Mouse (Mus musculus) embryonic facial prominence, embryonic 11.5 days (tissue): ENCODE measurements at regions not wholly inside any gene's neighbourhood (a gene's known extent, or its start where the extent isn't known, plus 50 kb on each side); places are given as distances from the start of the nearest gene placed in this dataset.

Experiments
- ATAC-seq: fragments of 200-750 bp; cut with Nextera tagmentation; replicated peaks from 2 replicates; pipeline ENCODE4 v1.8.0; 2017; ENCODE audit warnings: low read depth; ENCODE audit not compliant: insufficient number of reproducible peaks, low FRiP score, low TSS enrichment
- DNase-seq: peaks from one replicate; pipeline ENCODE4 v3.0.0-alpha.2; 2015; ENCODE audit warnings: low spot score
- H3K27ac ChIP-seq: fragments of 300-500 bp; sonication (generic); replicated peaks from 2 replicates; pipeline ENCODE4 v1.5.1; 2014; ENCODE audit warnings: mild to moderate bottlenecking, low read depth, low read length, control low read depth
- H3K27me3 ChIP-seq: fragments of 300-500 bp; sonication (generic); 2 replicates; pipeline ENCODE4 v1.6.1; 2014; ENCODE audit warnings: mild to moderate bottlenecking, low read length, moderate library complexity, mixed read lengths; ENCODE audit not compliant: control insufficient read depth, insufficient read depth
- H3K36me3 ChIP-seq: fragments of 300-500 bp; sonication (generic); replicated peaks from 2 replicates; pipeline ENCODE4 v1.6.1; 2014; ENCODE audit warnings: low read depth, mild to moderate bottlenecking, low read length, moderate library complexity, mixed read lengths; ENCODE audit not compliant: control insufficient read depth, insufficient read depth
- H3K4me1 ChIP-seq: fragments of 300-500 bp; sonication (generic); 2 replicates; pipeline ENCODE4 v1.6.1; 2014; ENCODE audit warnings: low read length, mixed read lengths; ENCODE audit not compliant: control insufficient read depth, insufficient read depth
- H3K4me2 ChIP-seq: fragments of 300-500 bp; sonication (generic); 2 replicates; pipeline ENCODE4 v1.6.1; 2014; ENCODE audit warnings: low read depth, mild to moderate bottlenecking, control low read depth, low read length, moderate library complexity
- H3K4me3 ChIP-seq: fragments of 300-500 bp; sonication (generic); 2 replicates; pipeline ENCODE4 v1.5.1; 2014; ENCODE audit warnings: low read depth, low read length, control low read depth
- H3K9ac ChIP-seq: fragments of 300-500 bp; sonication (generic); replicated peaks from 2 replicates; pipeline ENCODE4 v1.6.1; 2014; ENCODE audit warnings: mild to moderate bottlenecking, control low read depth, low read length
- H3K9me3 ChIP-seq: fragments of 300-500 bp; sonication (generic); replicated peaks from 2 replicates; pipeline ENCODE4 v1.6.1; 2016; ENCODE audit warnings: mild to moderate bottlenecking, low read length, inconsistent platforms, mixed read lengths; ENCODE audit not compliant: control insufficient read depth
- WGBS: fragments of 180-500 bp; shearing (Covaris S2); extraction: QIAGEN DNeasy Blood & Tissue Kit; methylation state at CpG from one replicate; pipeline ENCODE4 v1.1.7; 2014; 5-methylcytosine and 5-hydroxymethylcytosine counted together

- Histone ChIP-seq H3K27ac (no peak overlapping the region), H3K4me3 (no peak overlapping the region), H3K27me3 (no peaks in the 10 kb centered on the region), H3K4me1 (no peaks in the 10 kb centered on the region), H3K36me3 (no peaks in the 10 kb centered on the region), H3K9ac (no peak overlapping the region), H3K9me3 (no peaks in the 10 kb centered on the region), H3K4me2 (no peak overlapping the region)
- ATAC-seq, result no peak
- 48% methylated on average over 2 of the region's 2 CpGs for WGBS
- no peak for DNase-seq
Observed at GRCm38 (mm10) chr6:99932923-99933322, 206.7 kb upstream of the Prok2 start.

DNA sequence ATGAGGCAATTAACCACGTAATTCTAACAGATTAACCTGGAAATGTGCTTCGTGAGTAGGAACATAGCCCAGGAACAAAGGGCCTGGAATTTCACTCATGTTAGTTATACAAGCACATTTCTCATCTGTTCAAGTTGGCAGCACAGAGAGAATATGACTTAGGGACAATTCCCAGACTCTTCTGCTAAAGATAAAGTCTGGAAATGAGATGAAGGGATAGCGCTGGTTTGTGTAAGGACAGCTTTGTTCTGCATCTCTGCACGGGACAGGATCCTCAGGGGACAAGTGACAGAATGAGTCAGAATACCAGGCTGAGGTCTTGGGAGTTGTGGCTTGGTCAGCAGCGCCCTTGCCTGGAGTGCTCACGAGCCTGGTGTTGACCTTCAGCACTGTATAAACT, 206.2 kb upstream of the Prok2 start:
- Histone ChIP-seq H3K9ac (no peak overlapping the region), H3K4me1 (no peaks in the 10 kb centered on the region), H3K4me2 (no peak overlapping the region), H3K36me3 (no peaks in the 10 kb centered on the region), H3K4me3 (no peak overlapping the region), H3K27me3 (no peaks in the 10 kb centered on the region), H3K9me3 (no peaks in the 10 kb centered on the region), H3K27ac (no peak overlapping the region)
- WGBS, result 67% methylated on average over 6 of the region's 6 CpGs
- ATAC-seq (no peak), DNase-seq (no peak)

GRCm38 (mm10) chr6:99931588-99931987, 205.4 kb upstream of the Prok2 start:
- 85% methylated on average over 4 of the region's 4 CpGs for WGBS
- Histone ChIP-seq H3K27ac (no peak overlapping the region), H3K4me2 (no peak overlapping the region)

DNA sequence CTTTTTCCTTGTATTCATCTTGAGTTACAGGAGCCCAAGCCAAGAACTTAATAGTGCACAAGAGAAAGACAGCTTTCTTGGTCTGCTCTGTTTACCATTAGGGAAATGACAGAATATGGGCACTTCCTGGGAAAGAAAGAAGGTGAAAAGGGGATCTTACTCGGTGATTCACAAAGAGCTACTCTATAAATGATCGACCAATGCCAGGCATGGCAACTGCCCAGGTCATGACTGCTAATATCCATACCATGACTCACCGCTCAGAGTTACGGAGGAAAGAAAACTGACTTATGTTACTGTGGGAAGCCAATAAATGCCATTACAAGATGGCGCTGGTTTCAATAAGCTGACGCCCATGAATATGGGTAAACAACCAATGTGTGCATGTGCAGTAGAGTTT, 204.1 kb upstream of the Prok2 start:
- no peak for ATAC-seq
- H3K4me1 ChIP-seq, result no peaks in the 10 kb centered on the region
- H3K27ac ChIP-seq, result no peak overlapping the region
- no peak overlapping the region for H3K4me3 ChIP-seq
- 96% methylated on average over 6 of the region's 6 CpGs for WGBS
- H3K27me3 ChIP-seq, result no peaks in the 10 kb centered on the region
- no peaks in the 10 kb centered on the region for H3K36me3 ChIP-seq
- DNase-seq, result no peak
- no peak overlapping the region for H3K4me2 ChIP-seq
- no peak overlapping the region for H3K9ac ChIP-seq
- H3K9me3 ChIP-seq, result no peaks in the 10 kb centered on the region

More at GRCm38 (mm10) chr6:99931588-99931987, 205.4 kb upstream of the Prok2 start:
- Histone ChIP-seq H3K4me1 (no peaks in the 10 kb centered on the region), H3K9ac (no peak overlapping the region), H3K9me3 (no peaks in the 10 kb centered on the region), H3K27me3 (no peaks in the 10 kb centered on the region), H3K36me3 (no peaks in the 10 kb centered on the region), H3K4me3 (no peak overlapping the region)
- ATAC-seq (no peak), DNase-seq (no peak)

- Histone ChIP-seq H3K9ac (no peak overlapping the region), H3K27me3 (no peaks in the 10 kb centered on the region), H3K36me3 (no peaks in the 10 kb centered on the region), H3K4me3 (no peak overlapping the region), H3K9me3 (no peaks in the 10 kb centered on the region), H3K27ac (no peak overlapping the region), H3K4me1 (no peaks in the 10 kb centered on the region), H3K4me2 (no peak overlapping the region)
- ATAC-seq, result no peak
- WGBS, result 71% methylated on average over 10 of the region's 10 CpGs
- no peak for DNase-seq
Observed at GRCm38 (mm10) chr6:99927933-99928555, 201.9 kb upstream of the Prok2 start.

GRCm38 (mm10) chr6:99924181-99924580, 198.0 kb upstream of the Prok2 start:
- WGBS, result 39% methylated on average over 8 of the region's 8 CpGs
- Histone ChIP-seq H3K9ac (no peak overlapping the region), H3K27me3 (no peaks in the 10 kb centered on the region), H3K4me3 (no peak overlapping the region), H3K4me1 (no peaks in the 10 kb centered on the region), H3K4me2 (no peak overlapping the region), H3K36me3 (no peaks in the 10 kb centered on the region), H3K27ac (no peak overlapping the region), H3K9me3 (no peaks in the 10 kb centered on the region)
- ATAC-seq, result no peak
- peak; percentile 53 for DNase-seq

GRCm38 (mm10) chr6:99921966-99922365, 195.8 kb upstream of the Prok2 start:
- 80% methylated on average over 5 of the region's 5 CpGs for WGBS
- DNase-seq, result peak; percentile 38

DNA sequence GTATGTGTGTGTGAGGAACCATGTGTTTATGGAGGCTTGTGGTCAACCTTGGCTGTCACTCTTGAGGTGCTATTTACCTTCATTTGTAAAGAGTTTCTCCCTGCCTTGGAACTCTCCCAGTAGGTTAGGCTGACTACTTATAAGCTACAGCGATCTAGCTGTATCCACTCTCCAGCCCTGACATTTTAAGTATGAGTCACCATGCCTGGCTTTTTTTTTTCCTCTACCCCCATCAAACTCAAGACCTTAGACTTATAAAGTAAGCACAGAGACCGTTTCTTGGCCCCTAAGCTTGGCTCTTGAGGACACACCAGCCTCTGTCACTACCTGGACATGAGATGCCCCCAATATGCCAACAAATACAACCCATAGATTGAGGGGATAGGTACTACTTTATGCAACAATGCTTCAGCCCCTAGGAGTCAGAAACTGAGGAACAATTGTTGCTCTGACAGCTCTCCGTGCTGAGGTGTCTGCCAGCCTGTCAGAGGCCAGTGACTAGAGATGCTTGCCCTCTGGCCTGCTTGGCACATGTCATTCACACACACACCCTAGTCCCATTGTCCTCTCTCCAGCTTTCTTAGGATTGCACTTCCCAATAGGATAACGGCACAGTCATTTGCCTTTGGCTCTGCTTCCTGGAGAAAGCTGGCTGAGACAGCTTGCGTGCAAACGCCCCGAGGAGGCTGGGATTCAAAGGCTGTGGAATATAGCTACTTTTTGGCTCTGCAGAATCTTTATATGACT, 193.8 kb upstream of the Prok2 start:
- DNase-seq, result no peak
- Histone ChIP-seq H3K27me3 (no peaks in the 10 kb centered on the region), H3K4me2 (no peak overlapping the region), H3K9me3 (no peaks in the 10 kb centered on the region), H3K27ac (no peak overlapping the region), H3K4me1 (no peaks in the 10 kb centered on the region; the same call in 1 of the 2 replicates), H3K4me3 (no peak overlapping the region), H3K9ac (no peak overlapping the region), H3K36me3 (no peaks in the 10 kb centered on the region)
- ATAC-seq, result no peak
- 66% methylated on average over 7 of the region's 7 CpGs for WGBS

More at GRCm38 (mm10) chr6:99921966-99922365, 195.8 kb upstream of the Prok2 start:
- H3K4me2 ChIP-seq, result no peak overlapping the region
- H3K4me1 ChIP-seq, result no peaks in the 10 kb centered on the region
- H3K9me3 ChIP-seq, result no peaks in the 10 kb centered on the region
- ATAC-seq, result no peak
- no peaks in the 10 kb centered on the region for H3K36me3 ChIP-seq
- H3K27me3 ChIP-seq, result no peaks in the 10 kb centered on the region
- H3K27ac ChIP-seq, result no peak overlapping the region
- H3K9ac ChIP-seq, result no peak overlapping the region
- no peak overlapping the region for H3K4me3 ChIP-seq
